Mouse (Mus musculus) heart, adult 2 months (tissue): ENCODE results near the gene Hist1h1a. TPM values are rescaled to one million over a fixed set of nuclear protein-coding genes. Genes with fewer than 3 reads are reported as not detected.

Source experiments
- DNase-seq, 2 experiments: peaks; one replicate each; pipeline ENCODE4 v3.0.0; 2021
- H3K27ac ChIP-seq: fragments of 200-600 bp; 2 replicates; pipeline ENCODE4 v1.8.1; 2022
- H3K27me3 ChIP-seq: fragments of 200-500 bp; 2 replicates; pipeline ENCODE4 v1.6.1; 2012; ENCODE audit warnings: mild to moderate bottlenecking, low read length, inconsistent platforms, mixed read lengths; ENCODE audit not compliant: control insufficient read depth, insufficient read depth
- H3K36me3 ChIP-seq: fragments of 200-500 bp; 2 replicates; pipeline ENCODE4 v1.6.1; 2012; ENCODE audit warnings: low read length, inconsistent platforms; ENCODE audit not compliant: control insufficient read depth, insufficient read depth
- H3K4me1 ChIP-seq: fragments of 200-500 bp; 2 replicates; pipeline ENCODE4 v1.6.1; 2011; ENCODE audit warnings: low read length; ENCODE audit not compliant: control insufficient read depth, insufficient read depth
- H3K4me3 ChIP-seq: fragments of 200-600 bp; 2 replicates; pipeline ENCODE4 v1.8.1; 2022
- H3K79me2 ChIP-seq: fragments of 200-500 bp; replicated peaks from 2 replicates; pipeline ENCODE4 v1.6.1; 2012; ENCODE audit warnings: mild to moderate bottlenecking, inconsistent platforms, low read length, moderate library complexity, mixed read lengths; ENCODE audit not compliant: control insufficient read depth, insufficient read depth
- H3K9ac ChIP-seq: fragments of 200-500 bp; 2 replicates; pipeline ENCODE4 v1.6.1; 2012; ENCODE audit warnings: low read depth, mild to moderate bottlenecking, control low read depth, inconsistent platforms, low read length, mixed read lengths
- CTCF ChIP-seq: fragments of 200-600 bp; IDR thresholded peaks from 2 replicates; pipeline ENCODE4 v1.8.1; 2022; ENCODE audit warnings: antibody characterized with exemption, mild to moderate bottlenecking, moderate library complexity
- EP300 ChIP-seq: fragments of 200-500 bp; IDR thresholded peaks from 2 replicates; pipeline ENCODE4 v1.6.1; 2011; ENCODE audit warnings: low read depth, low read length, control low read depth; ENCODE audit not compliant: insufficient read depth
- POLR2A ChIP-seq: fragments of 200-500 bp; IDR thresholded peaks from 2 replicates; pipeline ENCODE4 v1.6.1; 2011; ENCODE audit warnings: mild to moderate bottlenecking, low read depth, low read length, control low read depth; ENCODE audit not compliant: insufficient read depth
- WGBS: fragments of 180-500 bp; shearing (Covaris S2); methylation state at CpG from one replicate; pipeline ENCODE4 v1.1.7; 2018; 5-methylcytosine and 5-hydroxymethylcytosine counted together
- intact Hi-C: fragments of 180-260 bp; cut with DNase I; formaldehyde crosslinking; loops from one replicate; pipeline ENCODE4 v1.15.1; 2025
- polyA plus RNA-seq: library from polyadenylated mRNA; depleted of rRNA; stranded (reverse); fragments of >200 nt; gene quantifications from 2 replicates; pipeline ENCODE4 v1.2.3, GENCODE M21; 2012
- total RNA-seq, 2 experiments: library from RNA; stranded (reverse); gene quantifications; 2 replicates each; pipeline ENCODE4 v1.2.3; 2021

The Hist1h1a gene
- total and polyA plus RNA-seq, 3 experiments, result 0.21 to 3.4 (median 2.0) TPM

DNA sequence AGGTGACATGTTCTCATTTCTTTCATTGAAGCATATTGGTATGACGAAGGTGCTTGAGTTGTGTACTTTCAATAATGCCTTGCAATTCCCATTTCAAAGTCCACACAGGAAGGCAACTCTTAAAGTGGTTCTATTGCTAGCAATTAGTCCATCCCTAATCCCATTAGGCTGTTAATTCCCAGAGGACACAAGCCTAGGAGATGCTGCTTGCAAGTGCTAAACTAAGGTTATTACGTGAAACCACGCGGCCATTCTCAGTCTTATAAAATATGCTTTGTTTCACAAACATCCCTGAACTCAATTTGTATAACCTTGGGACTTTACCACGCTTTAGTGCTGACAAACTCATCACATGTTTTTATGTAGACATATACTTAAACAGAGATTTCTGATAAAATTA is 26.4 kb upstream of the Hist1h1a start:
- 89% methylated on average over 5 of the region's 5 CpGs for WGBS

GRCm38 (mm10) chr13:23738041-23738440 is 25.4 kb upstream of the Hist1h1a start:
- H3K27me3 ChIP-seq, result no peaks in the 10 kb centered on the region
- peaks cover 17% of the 10 kb centered on the region for H3K36me3 ChIP-seq
- peak overlapping the region; percentile 96 for H3K27ac ChIP-seq
- no peak for TF ChIP-seq CTCF
- no peak for TF ChIP-seq EP300
- TF ChIP-seq POLR2A, result no peak
- H3K4me1 ChIP-seq, result peaks cover 1% of the 10 kb centered on the region; the same call in 1 of the 2 replicates
- intact Hi-C loops, result loop anchor here (10.0 kb wide), 1 partner anchor 1983 kb away; the partner anchor contains the start of genes Hist1h2ak, Hist1h2bn and Hist1h4k
- no peak for DNase-seq
- H3K79me2 ChIP-seq, result no peaks in the 10 kb centered on the region
- peak overlapping the region; percentile 89 for H3K4me3 ChIP-seq
- peak overlapping the region; percentile 71; the same call in 1 of the 2 replicates for H3K9ac ChIP-seq
- WGBS, result 27% methylated on average over 4 of the region's 4 CpGs

More for the DNA sequence above, 26.4 kb upstream of the Hist1h1a start:
- Histone ChIP-seq H3K79me2 (no peaks in the 10 kb centered on the region), H3K27me3 (no peaks in the 10 kb centered on the region), H3K4me3 (no peak overlapping the region), H3K27ac (no peak overlapping the region), H3K4me1 (peaks cover 3% of the 10 kb centered on the region), H3K9ac (no peak overlapping the region), H3K36me3 (peaks cover 13% of the 10 kb centered on the region)
- intact Hi-C loops, result loop anchor here (10.0 kb wide), 1 partner anchor 1982 kb away; the partner anchor contains the start of genes Hist1h2ak, Hist1h2bn and Hist1h4k
- no peak for DNase-seq
- TF ChIP-seq POLR2A, result no peak
- no peak for TF ChIP-seq CTCF
- no peak for TF ChIP-seq EP300

- H3K79me2 ChIP-seq, result no peaks in the 10 kb centered on the region
- peaks cover 18% of the 10 kb centered on the region for H3K36me3 ChIP-seq
- peaks cover 1% of the 10 kb centered on the region; the same call in 1 of the 2 replicates for H3K4me1 ChIP-seq
- intact Hi-C loops, result loop anchor here (1.0 to 10.0 kb wide), 2 partner anchors 40 to 1984 kb away; partner anchors contain the start of genes Hist1h2ak, Hist1h2bn, Hist1h4c and Hist1h4k
- H3K4me3 ChIP-seq, result peak within 1 kb of the TSS; percentile 89
- WGBS, result under 1% methylated on average over 38 of the region's 38 CpGs
- no peaks in the 10 kb centered on the region for H3K27me3 ChIP-seq
- peak within 1 kb of the TSS; percentile 71 for H3K9ac ChIP-seq
- H3K27ac ChIP-seq, result peak within 1 kb of the TSS; percentile 96
- TF ChIP-seq EP300 (peak; percentile 61; the same call in 1 of the 2 replicates), POLR2A (peak; percentile 98), CTCF (peak; percentile 15; the same call in 1 of the 2 replicates)
- peak; percentile 92 to 94 for DNase-seq
These were observed 24.8 kb upstream of the Hist1h1a start, which contains the start of gene Hist1h1c for GRCm38 (mm10) chr13:23738677-23739068. Hist1h1c (plus strand) TSS chr13:23738808.

DNA sequence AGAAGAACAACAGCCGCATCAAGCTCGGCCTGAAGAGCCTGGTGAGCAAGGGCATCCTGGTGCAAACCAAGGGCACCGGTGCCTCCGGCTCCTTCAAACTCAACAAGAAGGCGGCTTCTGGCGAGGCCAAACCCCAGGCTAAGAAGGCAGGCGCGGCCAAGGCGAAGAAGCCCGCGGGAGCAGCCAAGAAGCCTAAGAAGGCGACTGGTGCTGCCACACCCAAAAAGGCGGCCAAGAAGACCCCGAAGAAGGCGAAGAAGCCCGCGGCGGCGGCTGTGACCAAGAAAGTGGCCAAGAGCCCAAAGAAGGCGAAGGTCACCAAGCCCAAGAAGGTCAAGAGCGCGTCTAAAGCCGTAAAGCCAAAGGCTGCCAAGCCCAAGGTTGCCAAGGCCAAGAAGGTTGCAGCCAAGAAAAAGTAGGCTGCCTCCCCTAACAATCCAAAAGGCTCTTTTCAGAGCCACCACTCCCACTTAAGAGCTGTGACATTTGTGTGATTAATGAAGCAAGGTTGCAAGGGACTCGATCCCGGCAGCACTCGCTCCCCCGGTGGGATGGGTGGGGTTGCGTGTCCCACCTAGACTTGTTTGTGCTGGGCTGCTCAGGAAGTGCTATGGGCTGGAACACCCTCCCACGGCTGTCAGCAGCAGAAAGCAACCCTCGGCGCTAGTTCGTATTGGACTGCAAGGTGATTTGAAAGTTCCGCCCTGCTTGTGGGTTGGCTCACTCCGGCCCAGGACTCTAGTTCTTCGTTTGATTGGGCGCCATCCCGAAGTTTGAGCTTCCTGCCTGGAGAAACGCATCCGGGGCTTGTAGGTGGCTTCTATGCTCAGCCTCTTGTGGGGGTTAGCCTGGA is 24.2 kb upstream of the Hist1h1a start:
- peak overlapping the region; percentile 89 for H3K4me3 ChIP-seq
- peak; percentile 90 to 97 for DNase-seq
- H3K36me3 ChIP-seq, result peaks cover 18% of the 10 kb centered on the region
- peak; percentile 77; the same call in 1 of the 2 replicates for TF ChIP-seq EP300
- peak; percentile 92 for TF ChIP-seq POLR2A
- 0 out of 2 replicates have a peak, but pooled peaks have one; percentile 15 for TF ChIP-seq CTCF
- H3K27me3 ChIP-seq, result no peaks in the 10 kb centered on the region
- no peaks in the 10 kb centered on the region for H3K79me2 ChIP-seq
- intact Hi-C loops, result loop anchor here (1.0 to 10.0 kb wide), 2 partner anchors 41 to 1984 kb away; partner anchors contain the start of genes Hist1h2ak, Hist1h2bn, Hist1h4c and Hist1h4k
- WGBS, result under 1% methylated on average over 39 of the region's 39 CpGs
- peaks cover 1% of the 10 kb centered on the region; the same call in 1 of the 2 replicates for H3K4me1 ChIP-seq
- peak overlapping the region; percentile 96 for H3K27ac ChIP-seq
- peak overlapping the region; percentile 85 for H3K9ac ChIP-seq

GRCm38 (mm10) chr13:23739922-23740252 is 23.6 kb upstream of the Hist1h1a start:
- intact Hi-C loops, result loop anchor here (1.0 to 10.0 kb wide), 4 partner anchors 42 to 1985 kb away; partner anchors contain the start of genes Hist1h2af, Hist1h2ak, Hist1h2bn and Hist1h4c

More at GRCm38 (mm10) chr13:23739922-23740252, 23.6 kb upstream of the Hist1h1a start:
- peaks cover 18% of the 10 kb centered on the region for H3K36me3 ChIP-seq
- peak overlapping the region; percentile 89 for H3K4me3 ChIP-seq
- H3K27me3 ChIP-seq, result no peaks in the 10 kb centered on the region
- DNase-seq, result no peak
- H3K9ac ChIP-seq, result peak overlapping the region; percentile 85
- no peaks in the 10 kb centered on the region for H3K79me2 ChIP-seq
- no peak for TF ChIP-seq CTCF
- no peak; the same call in 1 of the 2 replicates for TF ChIP-seq POLR2A
- TF ChIP-seq EP300, result no peak
- H3K4me1 ChIP-seq, result peaks cover 1% of the 10 kb centered on the region; the same call in 1 of the 2 replicates
- WGBS, result 0% methylated on average over 14 of the region's 14 CpGs
- peak overlapping the region; percentile 96 for H3K27ac ChIP-seq
